Mouse (Mus musculus) olfactory bulb, adult 2 months (tissue): Measurements from ENCODE around the gene Krtap5-3.

Experiments
- CTCF ChIP-seq: fragments of 200-500 bp; IDR thresholded peaks from 2 replicates; pipeline ENCODE4 v1.5.1; 2012; ENCODE audit warnings: low read depth, mild to moderate bottlenecking, low read length, moderate library complexity; ENCODE audit not compliant: insufficient read depth
- POLR2A ChIP-seq: fragments of 200-500 bp; IDR thresholded peaks from 2 replicates; pipeline ENCODE4 v1.6.1; 2012; ENCODE audit warnings: mild to moderate bottlenecking, low read depth, low read length, moderate library complexity; ENCODE audit not compliant: insufficient read depth

DNA sequence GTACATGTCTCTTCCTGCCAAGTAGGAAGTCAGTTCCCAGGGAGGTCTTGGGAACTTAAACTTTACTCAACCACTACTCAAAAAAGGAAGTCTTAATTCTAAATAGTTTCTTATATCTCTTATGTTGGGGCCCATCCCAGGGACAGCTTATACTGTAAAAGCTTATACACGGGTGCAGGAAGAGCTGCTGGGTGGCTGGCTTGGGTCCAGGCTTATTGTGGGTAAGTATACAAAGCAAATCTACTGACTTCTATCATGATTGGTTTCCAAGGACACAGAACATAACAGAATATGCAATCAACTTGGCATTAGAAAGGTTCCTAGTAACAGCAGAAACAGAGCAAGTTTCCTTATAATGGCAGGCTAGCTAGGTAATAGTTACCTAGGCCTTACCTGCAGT is 45.9 kb upstream of the Krtap5-3 start:
- TF ChIP-seq CTCF (no peak), POLR2A (no peak)
